11 mouse cellular contexts compared by ENCODE assay signal in genomic region chrX:21393212-21393611, GRCm38 (mm10).
DNase-seq lines count a peak whose midpoint lies in the region; ATAC-seq lines count a peak whose summit lies in the region.
"Had no signal": no experiment of that assay in that cellular context is flagged by ENCODE, and none has a peak within 500 bp of the region (broad histone marks: within the 10 kb centered on the region; RNA-seq: fewer than 3 reads in every experiment).

No protein-coding gene starts in this region.

- no peak for ATAC-seq in limb, embryonic 12.5 days (ENCODE audit: insufficient number of reproducible peaks, insufficient read depth, low FRiP score, low TSS enrichment, low read depth)
- ATAC-seq: midbrain, embryonic 15.5 days had no signal

- no peaks in the 10 kb centered on the region for H3K4me1 ChIP-seq in limb, embryonic 12.5 days (replicated peaks)
- H3K4me1 ChIP-seq in limb, embryonic 10.5 days: no peaks in the 10 kb centered on the region
- H3K4me1 ChIP-seq: midbrain, embryonic 15.5 days had no signal

- intact Hi-C loops in heart, postnatal 14 days (cut with DNase I): no loop called here
- intact Hi-C loops in left cerebral cortex, postnatal 25 days (cut with DNase I): no loop called here

- H3K27me3 ChIP-seq in limb, embryonic 12.5 days: no peaks in the 10 kb centered on the region
- no peaks in the 10 kb centered on the region for H3K27me3 ChIP-seq in limb, embryonic 10.5 days (ENCODE audit: low read depth, poor library complexity, severe bottlenecking)
- H3K27me3 ChIP-seq: midbrain, embryonic 15.5 days had no signal

- H3K36me3 ChIP-seq in limb, embryonic 12.5 days: no peaks in the 10 kb centered on the region
- H3K36me3 ChIP-seq in limb, embryonic 10.5 days: no peaks in the 10 kb centered on the region
- H3K36me3 ChIP-seq: midbrain, embryonic 15.5 days had no signal

- DNase-seq in adrenal gland, postnatal 10 days: peak; percentile 3
- DNase-seq in adrenal gland, adult 18-20 months (ENCODE audit: low spot score in 2 of 2): no peak
- no peak for DNase-seq in limb, embryonic 10.5 days (ENCODE audit: low spot score)
- peak; percentile 14 to 27 for DNase-seq in heart, postnatal 14 days
- peak; percentile 16 for DNase-seq in lung, postnatal 25 days (ENCODE audit: low spot score)
- no peak for DNase-seq in left cerebral cortex, postnatal 25 days (ENCODE audit: low spot score in 2 of 2)
- DNase-seq in B cell, adult 2 months: no peak
- DNase-seq: thymus, postnatal 36 days had no signal

- no peak overlapping the region for H3K4me2 ChIP-seq in limb, embryonic 12.5 days
- H3K4me2 ChIP-seq: midbrain, embryonic 15.5 days had no signal

- no peak overlapping the region for H3K4me3 ChIP-seq in limb, embryonic 12.5 days (replicated peaks)
- no peak overlapping the region for H3K4me3 ChIP-seq in limb, embryonic 10.5 days
- H3K4me3 ChIP-seq: midbrain, embryonic 15.5 days had no signal

- no peak overlapping the region for H3K9ac ChIP-seq in limb, embryonic 12.5 days (replicated peaks)
- H3K9ac ChIP-seq: liver, embryonic 14.5 days; midbrain, embryonic 15.5 days had no signal

- WGBS in limb, embryonic 12.5 days: 78% methylated on average over 9 of the region's 10 CpGs
- 81% methylated on average over 10 of the region's 10 CpGs for WGBS in limb, embryonic 10.5 days

- peak overlapping the region; percentile 62; the same call in 1 of the 2 replicates for H3K27ac ChIP-seq in limb, embryonic 12.5 days
- no peak overlapping the region for H3K27ac ChIP-seq in limb, embryonic 10.5 days
- H3K27ac ChIP-seq: liver, embryonic 14.5 days; midbrain, embryonic 15.5 days had no signal

- H3K9me3 ChIP-seq in limb, embryonic 12.5 days: no peaks in the 10 kb centered on the region
- no peaks in the 10 kb centered on the region for H3K9me3 ChIP-seq in limb, embryonic 10.5 days (replicated peaks)
- H3K9me3 ChIP-seq: midbrain, embryonic 15.5 days had no signal

Comparison
In these comparisons a context has a peak if more than half of its experiments do, and no peak if none do; other contexts are left out.
1. DNase-seq: peak in adrenal gland, postnatal 10 days (single experiment), heart, postnatal 14 days (2 of 2) and lung, postnatal 25 days (single experiment); none in adrenal gland, adult 18-20 months (0 of 2), limb, embryonic 10.5 days (single experiment), left cerebral cortex, postnatal 25 days (0 of 2) and B cell, adult 2 months (0 of 2).